Mouse (Mus musculus) ES-Bruce4 (cell line): ENCODE measurements around the gene Catsperz. TPM values are rescaled to one million over a fixed set of nuclear protein-coding genes. Genes with fewer than 3 reads are reported as not detected.
A peak's percentile ranks its signal among the peaks of the same experiment; 100 is the strongest.

Experiments
- H3K27ac ChIP-seq: 2 replicates; pipeline ENCODE4 v1.5.1; 2012; ENCODE audit warnings: low read length, inconsistent platforms; ENCODE audit not compliant: insufficient read depth
- H3K27me3 ChIP-seq: 2 replicates; pipeline ENCODE4 v1.6.1; 2012; ENCODE audit warnings: mild to moderate bottlenecking, low read length, inconsistent platforms; ENCODE audit not compliant: control insufficient read depth, poor library complexity, insufficient read depth, severe bottlenecking
- H3K36me3 ChIP-seq: 2 replicates; pipeline ENCODE4 v1.6.1; 2012; ENCODE audit warnings: inconsistent platforms, mild to moderate bottlenecking, low read length, moderate library complexity; ENCODE audit not compliant: control insufficient read depth, poor library complexity, insufficient read depth, severe bottlenecking
- H3K4me1 ChIP-seq: one replicate; pipeline ENCODE4 v1.8.1; 2011; ENCODE audit warnings: low read length; ENCODE audit not compliant: control insufficient read depth, insufficient read depth
- H3K4me3 ChIP-seq: 2 replicates; pipeline ENCODE4 v1.5.1; 2011; ENCODE audit warnings: low read depth, mild to moderate bottlenecking, low read length
- H3K9ac ChIP-seq: 2 replicates; pipeline ENCODE4 v1.6.1; 2012; ENCODE audit warnings: low read depth, mild to moderate bottlenecking, inconsistent platforms; ENCODE audit not compliant: poor library complexity, severe bottlenecking
- H3K9me3 ChIP-seq: replicated peaks from 2 replicates; pipeline ENCODE4 v1.6.1; 2012; ENCODE audit warnings: mild to moderate bottlenecking, low read length, inconsistent platforms; ENCODE audit not compliant: control insufficient read depth, poor library complexity, insufficient read depth, severe bottlenecking
- CTCF ChIP-seq: IDR thresholded peaks from one replicate; pipeline ENCODE4 v1.8.1; 2011; ENCODE audit warnings: low read depth, low read length
- EP300 ChIP-seq: IDR thresholded peaks from 2 replicates; pipeline ENCODE4 v1.6.1; 2011; ENCODE audit warnings: low read depth, low read length; ENCODE audit not compliant: insufficient read depth
- POLR2A ChIP-seq: IDR thresholded peaks from one replicate; pipeline ENCODE4 v1.8.1; 2011; ENCODE audit warnings: low read length; ENCODE audit not compliant: insufficient read depth
- polyA plus RNA-seq: library from polyadenylated mRNA; stranded (reverse); fragments of >200 nt; gene quantifications from 2 replicates; pipeline ENCODE4 v1.2.4, GENCODE M21; 2011; ENCODE audit warnings: low read depth; ENCODE audit not compliant: missing spikeins, insufficient read depth, insufficient read length

Gene Catsperz
- polyA plus RNA-seq, result 1.4 and 1.8 TPM in 2 replicates

DNA sequence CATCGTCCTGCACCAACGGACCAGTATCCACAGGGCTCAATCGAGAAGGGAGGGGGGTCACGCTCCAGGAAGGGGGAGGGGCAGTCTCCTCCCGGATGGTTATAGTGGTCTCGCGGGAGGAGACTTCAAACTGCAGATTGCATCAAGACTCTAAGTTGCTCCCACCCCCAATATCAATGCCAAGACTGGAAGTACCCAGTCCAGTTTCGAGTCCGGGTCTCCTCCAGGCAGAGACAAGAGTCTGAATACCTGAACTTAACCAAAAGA, at the start of gene Catsperz:
Gene Catsperz, minus strand, starts transcription at position 74 of the 267 bp plus-strand sequence.
- Histone ChIP-seq H3K4me1 (peaks cover 2% of the 10 kb centered on the region), H3K9me3 (no peaks in the 10 kb centered on the region), H3K4me3 (peak within 1 kb of the TSS; percentile 49), H3K36me3 (no peaks in the 10 kb centered on the region), H3K9ac (peak within 1 kb of the TSS; percentile 35), H3K27ac (no peak within 1 kb of the TSS), H3K27me3 (no peaks in the 10 kb centered on the region)
- TF ChIP-seq POLR2A (no peak), CTCF (no peak), EP300 (no peak)

DNA sequence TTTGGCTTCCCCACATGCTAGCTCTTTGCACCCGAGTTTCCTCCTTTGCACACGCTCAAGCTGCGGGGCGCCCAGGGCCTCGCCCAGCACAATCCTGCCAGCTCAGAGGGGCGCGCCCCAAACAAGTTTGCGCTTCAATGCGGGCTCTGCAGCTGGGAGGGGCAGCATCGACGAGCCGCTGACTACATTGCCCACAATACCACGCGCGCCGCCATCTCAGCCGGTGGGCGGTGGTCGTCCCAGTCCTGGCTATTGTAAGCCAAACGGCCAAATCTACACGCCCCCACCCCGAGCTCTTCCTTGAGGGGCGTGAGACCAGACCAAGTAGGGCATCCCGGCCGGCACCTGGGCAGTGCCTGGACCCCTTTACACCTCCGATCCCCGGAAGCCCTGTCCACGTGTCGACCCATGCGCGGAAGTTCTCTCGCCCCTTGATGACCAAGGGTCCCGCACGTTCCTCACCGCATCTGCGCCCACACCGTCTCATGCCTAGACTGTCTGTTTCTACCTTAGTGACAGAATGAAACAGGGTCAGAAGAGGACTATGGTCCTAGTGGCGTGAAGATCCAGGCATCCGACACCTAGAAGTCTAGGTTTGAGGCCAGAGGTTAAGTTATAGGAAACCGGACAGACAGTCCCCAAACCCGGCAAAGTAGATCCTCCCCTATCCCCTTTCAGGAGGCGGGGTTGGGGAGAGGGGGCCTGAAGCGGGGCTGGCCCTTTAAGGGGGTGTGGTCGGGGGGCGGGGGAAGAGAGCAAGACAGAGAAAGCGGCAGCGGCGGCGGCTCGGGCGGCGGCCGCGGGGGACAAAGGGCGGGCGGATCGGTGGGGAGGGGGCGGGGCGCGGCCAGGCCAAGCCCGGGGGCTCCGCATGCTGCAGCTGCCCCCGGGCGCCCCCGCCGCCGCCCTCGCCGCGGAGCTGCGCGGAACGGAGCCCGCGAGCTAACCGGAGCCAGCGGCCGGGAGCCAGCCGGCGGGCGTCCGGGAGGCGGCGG, 49.3 kb upstream of the Catsperz start, which contains the start of gene Ppp1r14b:
Gene Ppp1r14b, plus strand, starts transcription at position 758 of the 995 bp plus-strand sequence.
- TF ChIP-seq EP300 (0 out of 2 replicates have a peak, but pooled peaks have one; percentile 41), POLR2A (peak; percentile 31), CTCF (no peak)
- H3K9me3 ChIP-seq, result no peaks in the 10 kb centered on the region
- peak within 1 kb of the TSS; percentile 41 for H3K9ac ChIP-seq
- peak within 1 kb of the TSS; percentile 96 for H3K4me3 ChIP-seq
- peaks cover 14% of the 10 kb centered on the region for H3K36me3 ChIP-seq
- no peaks in the 10 kb centered on the region for H3K27me3 ChIP-seq
- peaks cover 9% of the 10 kb centered on the region for H3K4me1 ChIP-seq
- H3K27ac ChIP-seq, result peak within 1 kb of the TSS; percentile 64

DNA sequence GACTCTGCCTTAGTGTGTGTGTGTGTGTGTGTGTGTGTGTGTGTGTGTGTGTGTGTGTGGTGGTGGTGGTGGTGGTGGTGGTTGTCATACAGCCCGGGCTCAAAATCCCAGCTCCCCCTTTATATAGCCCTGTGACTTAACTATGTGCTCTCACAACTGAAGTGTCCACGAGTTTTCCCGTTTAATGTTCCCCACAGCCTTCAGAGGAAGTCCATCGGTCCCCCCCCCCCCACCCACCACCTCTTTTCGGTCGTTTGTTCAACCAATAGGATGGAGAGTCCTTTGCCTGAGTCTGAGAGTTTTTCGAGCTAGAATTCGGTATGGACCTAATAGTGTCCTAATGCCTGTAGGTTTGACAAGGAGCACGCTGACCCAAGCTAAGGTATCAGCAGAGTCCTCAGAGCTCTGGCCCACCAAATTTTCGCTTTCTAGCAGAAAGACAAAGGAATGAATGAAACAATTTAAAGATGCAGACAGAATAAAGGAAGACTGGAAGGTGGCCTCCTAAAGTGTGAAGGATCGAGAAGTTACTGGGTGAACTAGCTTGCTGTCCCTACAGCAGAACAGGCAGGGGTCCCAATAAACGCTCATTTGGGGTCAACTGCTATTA, 48.5 kb upstream of the Catsperz start:
- no peaks in the 10 kb centered on the region for H3K9me3 ChIP-seq
- peaks cover 14% of the 10 kb centered on the region for H3K36me3 ChIP-seq
- H3K27ac ChIP-seq, result peak overlapping the region; percentile 53
- H3K4me1 ChIP-seq, result peaks cover 9% of the 10 kb centered on the region
- no peaks in the 10 kb centered on the region for H3K27me3 ChIP-seq
- TF ChIP-seq EP300 (no peak), CTCF (no peak), POLR2A (no peak)
- H3K4me3 ChIP-seq, result peak overlapping the region; percentile 54
- H3K9ac ChIP-seq, result peak overlapping the region; percentile 41

DNA sequence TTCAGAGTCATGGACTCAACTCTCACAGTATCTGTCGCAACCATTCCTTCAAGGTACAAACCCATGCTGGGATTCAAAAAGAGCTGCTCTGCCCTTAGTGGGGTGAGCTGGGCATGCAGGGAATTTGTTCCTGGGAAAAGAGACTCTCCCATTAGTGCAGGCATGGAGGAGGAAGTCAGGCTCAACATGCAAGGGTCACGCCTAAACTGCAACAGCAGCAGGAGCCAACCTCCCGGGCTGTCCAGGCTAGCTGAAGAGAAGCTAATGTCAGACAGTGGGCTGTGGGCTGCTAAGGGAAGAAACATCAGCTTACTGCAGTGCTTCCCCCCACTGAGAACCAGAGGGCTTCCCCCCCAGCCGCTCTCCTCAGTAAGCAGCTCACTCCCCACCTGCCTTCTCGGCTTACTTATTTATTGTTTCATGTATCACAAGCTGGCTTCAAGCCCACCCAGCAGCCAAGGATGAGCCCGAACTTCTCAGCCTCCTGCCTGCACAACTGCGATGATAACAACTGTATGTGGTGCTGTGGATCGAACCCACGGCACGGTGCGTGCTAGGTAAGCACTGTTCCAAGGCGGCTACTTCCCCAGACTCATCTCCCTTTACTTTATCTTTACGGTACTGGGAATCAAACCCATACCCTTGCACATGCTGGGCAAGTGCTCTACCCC, 47.2 kb upstream of the Catsperz start:
- H3K9me3 ChIP-seq, result no peaks in the 10 kb centered on the region
- H3K27ac ChIP-seq, result peak overlapping the region; percentile 42; the same call in 1 of the 2 replicates
- no peak overlapping the region for H3K9ac ChIP-seq
- TF ChIP-seq CTCF, result no peak
- TF ChIP-seq POLR2A, result no peak
- TF ChIP-seq EP300, result no peak
- no peaks in the 10 kb centered on the region for H3K27me3 ChIP-seq
- peaks cover 3% of the 10 kb centered on the region for H3K36me3 ChIP-seq
- H3K4me3 ChIP-seq, result no peak overlapping the region
- peaks cover 12% of the 10 kb centered on the region for H3K4me1 ChIP-seq

DNA sequence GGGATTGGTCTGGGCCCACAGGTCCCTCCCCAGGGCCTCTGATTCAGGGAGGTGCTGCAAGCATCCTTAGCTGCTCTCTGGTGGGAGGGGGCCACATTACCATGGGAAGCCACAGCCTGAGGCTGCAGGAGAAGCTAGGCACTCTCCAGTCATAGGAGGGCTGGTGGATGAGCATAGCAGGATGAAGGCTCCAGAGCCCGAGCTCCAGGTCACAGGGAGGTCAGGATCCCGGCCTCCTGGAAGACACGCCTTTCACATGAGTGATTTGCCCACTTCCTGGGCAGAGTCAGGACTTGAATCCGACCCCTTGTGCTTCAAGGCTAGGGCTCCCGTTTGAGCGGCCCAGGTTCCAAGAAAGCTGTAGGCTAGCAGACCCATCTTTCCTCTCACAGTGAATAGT, 46.5 kb upstream of the Catsperz start:
- H3K27ac ChIP-seq, result peak overlapping the region; percentile 42

More for the DNA sequence above, 46.5 kb upstream of the Catsperz start:
- Histone ChIP-seq H3K36me3 (no peaks in the 10 kb centered on the region; the same call in 1 of the 2 replicates), H3K9me3 (no peaks in the 10 kb centered on the region), H3K27me3 (no peaks in the 10 kb centered on the region), H3K9ac (no peak overlapping the region), H3K4me1 (peaks cover 12% of the 10 kb centered on the region), H3K4me3 (no peak overlapping the region)
- TF ChIP-seq EP300 (no peak), POLR2A (no peak), CTCF (no peak)
